Mouse (Mus musculus): ENCODE measurements around the gene Rps16. TPM values are rescaled to one million over a fixed set of nuclear protein-coding genes. Genes with fewer than 3 reads are reported as not detected.
"Not testable (repeated sequence)": the region's sequence is repeated elsewhere in the genome, so short reads cannot be mapped to it uniquely, and the experiment has no call there.

Rps16 gene
- total RNA-seq, 2 experiments from 2014 or later = 517 to 602 TPM

- DNase-seq = not testable (repeated sequence)
Observed at GRCm38 (mm10) chr7:28387384-28387783, 36.9 kb downstream of the Rps16 start.

- no peak for DNase-seq
Observed at GRCm38 (mm10) chr7:28390331-28390730, 39.9 kb downstream of the Rps16 start.

- DNase-seq = peak; percentile 98 to 99
Observed at GRCm38 (mm10) chr7:28392429-28393271, 42.2 kb downstream of the Rps16 start, which contains the start of the genes Med29 and Paf1. Gene Med29, minus strand, starts transcription at chr7:28392708. Gene Paf1, plus strand, starts transcription at chr7:28392951.

- no peak for DNase-seq
Observed at GRCm38 (mm10) chr7:28393272-28393951, 43.0 kb downstream of the Rps16 start.

- DNase-seq = no peak
Observed at GRCm38 (mm10) chr7:28395425-28395824, 45.0 kb downstream of the Rps16 start.

GRCm38 (mm10) chr7:28398000-28398399 is 47.5 kb downstream of the Rps16 start:
- DNase-seq = peak in 1 of 2 experiments; percentile 48

- DNase-seq = no peak
Observed at GRCm38 (mm10) chr7:28398696-28399340, 48.4 kb downstream of the Rps16 start.

GRCm38 (mm10) chr7:28401030-28401429 is 50.6 kb downstream of the Rps16 start:
- DNase-seq = no peak

GRCm38 (mm10) chr7:28401942-28402341 is 51.5 kb downstream of the Rps16 start:
- DNase-seq = no peak

Other genes with a start within 250 kb of the Rps16 start
- not detected for gene 9530053A07Rik, start 221.2 kb upstream of the Rps16 start, total RNA-seq (2021)
- gene Fbl, start 180.9 kb upstream of the Rps16 start, total RNA-seq (2021) = 10 to 100 TPM; 28.9 to 32.8 TPM
- gene Dyrk1b, start 171.2 kb upstream of the Rps16 start, total RNA-seq (2021) = 10 to 100 TPM; 26.0 to 32.6 TPM
- gene Eid2, start 82.8 kb upstream of the Rps16 start, total RNA-seq (2021) = 10 to 100 TPM; 11.5 to 12.4 TPM
- 10 to 100 TPM; 13.9 to 15.5 TPM for gene Eid2b, start 72.9 kb upstream of the Rps16 start, total RNA-seq (2021)
- not detected for gene Selenov, start 59.5 kb upstream of the Rps16 start, total RNA-seq (2021)
- gene Dll3, start 48.4 kb upstream of the Rps16 start, total RNA-seq (2021) = not detected
- gene Timm50, start 38.6 kb upstream of the Rps16 start, total RNA-seq (2021) = 10 to 100 TPM; 66.3 to 66.6 TPM
- 10 to 100 TPM; 53.4 to 60.9 TPM for gene Supt5, start 11.9 kb upstream of the Rps16 start, total RNA-seq (2021)
- 10 to 100 TPM; 11.3 to 13.4 TPM for gene Plekhg2, start 21.9 kb downstream of the Rps16 start, total RNA-seq (2021)
- gene Zfp36, start 29.6 kb downstream of the Rps16 start, total RNA-seq (2021) = 10 to 100 TPM; 18.4 to 27.3 TPM
- gene Med29, start 42.1 kb downstream of the Rps16 start, total RNA-seq (2021) = 10 to 100 TPM; 21.8 TPM
- gene Paf1, start 42.3 kb downstream of the Rps16 start, total RNA-seq (2021) = 10 to 100 TPM; 39.5 to 44.5 TPM
- gene Gmfg, start 86.8 kb downstream of the Rps16 start, total RNA-seq (2021) = 1 to 10 TPM; 5.4 to 7.8 TPM
- gene Lrfn1, start 101.3 kb downstream of the Rps16 start, total RNA-seq (2021) = under 1 TPM; 0.46 to 0.65 TPM
- gene Ifnl2, start 159.8 kb downstream of the Rps16 start, total RNA-seq (2021) = not detected
- not detected for gene Ifnl3, start 172.2 kb downstream of the Rps16 start, total RNA-seq (2021)
- gene Sycn, start 190.2 kb downstream of the Rps16 start, total RNA-seq (2021) = not detected
- not detected for gene Nccrp1, start 196.6 kb downstream of the Rps16 start, total RNA-seq (2021)
- gene Samd4b, start 247.5 kb downstream of the Rps16 start, total RNA-seq (2021) = 10 to 100 TPM; 19.6 to 22.1 TPM
- 1 to 10 TPM; 8.8 to 9.9 TPM for gene Pak4, start 247.5 kb downstream of the Rps16 start, total RNA-seq (2021)

All from heart, adult 18-20 months (tissue).